ENCODE assay signal across 14 mouse cellular contexts in the genomic region with DNA sequence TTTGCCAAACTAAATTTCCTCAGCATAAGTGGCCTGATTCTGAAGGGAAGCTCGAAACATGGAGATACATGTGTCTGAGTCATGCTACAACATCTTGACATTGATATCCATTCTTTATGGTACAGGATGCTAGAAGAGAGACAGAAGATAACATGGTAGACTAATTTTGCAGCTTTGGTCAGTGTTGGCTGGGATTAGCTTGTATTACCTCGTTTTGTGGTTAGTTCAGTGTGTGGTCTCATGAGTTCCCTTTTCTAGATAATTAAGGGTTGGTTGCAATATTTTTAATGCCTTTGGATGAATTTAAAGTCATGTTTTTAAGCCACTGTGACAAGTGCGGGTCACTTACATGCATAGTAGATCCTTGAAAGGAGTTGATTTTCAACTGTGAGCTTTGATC.
"Had no signal": no experiment of that assay in that cellular context is flagged by ENCODE, and none has a peak within 500 bp of the region (broad histone marks: within the 10 kb centered on the region; RNA-seq: fewer than 3 reads in every experiment).

No protein-coding gene starts in this region.

- ATAC-seq: liver, postnatal 0 days; midbrain, embryonic 13.5 days; midbrain, embryonic 15.5 days had no signal

- DNase-seq: liver, postnatal 0 days; lung, adult 2 months; lung, postnatal 10 days; lung, postnatal 4 days; retina, postnatal 1 day; right cerebral cortex, adult 18-20 months; right cerebral cortex, postnatal 25 days; right cerebral cortex, postnatal 4 days; spleen, adult 18-20 months; thymus, adult 18-20 months; thymus, postnatal 14 days; thymus, postnatal 36 days had no signal
